Mouse (Mus musculus) midbrain, postnatal 0 days (tissue): ENCODE measurements around the gene Tnfrsf1a. TPM values are rescaled to one million over a fixed set of nuclear protein-coding genes. Genes with fewer than 3 reads are reported as not detected.

Experiments
- ATAC-seq: fragments of 200-750 bp; cut with Nextera tagmentation; 2 replicates; pipeline ENCODE4 v1.8.0; 2017; ENCODE audit warnings: moderate number of reproducible peaks, mild to moderate bottlenecking, moderate TSS enrichment, moderate library complexity; ENCODE audit not compliant: low FRiP score
- DNase-seq: peaks from one replicate; pipeline ENCODE4 v3.0.0-alpha.2; 2015; ENCODE audit warnings: low spot score
- H3K27ac ChIP-seq: fragments of 300-500 bp; sonication (generic); 2 replicates; pipeline ENCODE4 v1.5.1; 2014; ENCODE audit warnings: low read depth, mild to moderate bottlenecking, low read length, mixed read lengths
- H3K27me3 ChIP-seq: fragments of 300-500 bp; sonication (generic); 2 replicates; pipeline ENCODE4 v1.6.1; 2014; ENCODE audit warnings: low read length, control low read depth, mixed read lengths; ENCODE audit not compliant: insufficient read depth
- H3K36me3 ChIP-seq: fragments of 300-500 bp; sonication (generic); 2 replicates; pipeline ENCODE4 v1.6.1; 2014; ENCODE audit warnings: low read length, control low read depth, mixed read lengths; ENCODE audit not compliant: insufficient read depth
- H3K4me1 ChIP-seq: fragments of 300-500 bp; sonication (generic); 2 replicates; pipeline ENCODE4 v1.6.1; 2014; ENCODE audit warnings: mild to moderate bottlenecking, control low read depth, antibody characterized with exemption, low read length, mixed read lengths; ENCODE audit not compliant: insufficient read depth
- H3K4me2 ChIP-seq: fragments of 300-500 bp; sonication (generic); 2 replicates; pipeline ENCODE4 v1.6.1; 2014; ENCODE audit warnings: low read depth, mild to moderate bottlenecking, low read length, mixed read lengths; ENCODE audit not compliant: poor library complexity, severe bottlenecking
- H3K4me3 ChIP-seq: fragments of 300-500 bp; sonication (generic); 2 replicates; pipeline ENCODE4 v1.5.1; 2014; ENCODE audit warnings: low read depth, mild to moderate bottlenecking, low read length, moderate library complexity
- H3K9ac ChIP-seq: fragments of 300-500 bp; sonication (generic); replicated peaks from 2 replicates; pipeline ENCODE4 v1.6.1; 2014; ENCODE audit warnings: mild to moderate bottlenecking, low read length, moderate library complexity, mixed read lengths; ENCODE audit not compliant: poor library complexity, severe bottlenecking
- H3K9me3 ChIP-seq: fragments of 300-500 bp; sonication (generic); 2 replicates; pipeline ENCODE4 v1.6.1; 2016; ENCODE audit warnings: low read length, control low read depth
- CTCF ChIP-seq: IDR thresholded peaks from 2 replicates; pipeline ENCODE4 v1.5.1; 2016; ENCODE audit warnings: antibody characterized with exemption, mild to moderate bottlenecking
- WGBS: fragments of 180-500 bp; shearing (Covaris S2); extraction: QIAGEN DNeasy Blood & Tissue Kit; methylation state at CpG from one replicate; pipeline ENCODE4 v1.1.7; 2014; 5-methylcytosine and 5-hydroxymethylcytosine counted together
- polyA plus RNA-seq: library from polyadenylated mRNA; unstranded; fragments of >200 nt; fragmentation: Nextera tagmentation; extraction: Ambion mirVana; gene quantifications from 2 replicates; pipeline ENCODE4 v1.2.1, GENCODE M21; 2015
- total RNA-seq: library from RNA; depleted of rRNA; stranded (reverse); fragments of >200 nt; gene quantifications from 2 replicates; pipeline ENCODE4 v1.2.3, GENCODE M21; 2014

The Tnfrsf1a gene
- total and polyA plus RNA-seq, 2 experiments from 2014 or later = 10.4 to 15.9 TPM

DNA sequence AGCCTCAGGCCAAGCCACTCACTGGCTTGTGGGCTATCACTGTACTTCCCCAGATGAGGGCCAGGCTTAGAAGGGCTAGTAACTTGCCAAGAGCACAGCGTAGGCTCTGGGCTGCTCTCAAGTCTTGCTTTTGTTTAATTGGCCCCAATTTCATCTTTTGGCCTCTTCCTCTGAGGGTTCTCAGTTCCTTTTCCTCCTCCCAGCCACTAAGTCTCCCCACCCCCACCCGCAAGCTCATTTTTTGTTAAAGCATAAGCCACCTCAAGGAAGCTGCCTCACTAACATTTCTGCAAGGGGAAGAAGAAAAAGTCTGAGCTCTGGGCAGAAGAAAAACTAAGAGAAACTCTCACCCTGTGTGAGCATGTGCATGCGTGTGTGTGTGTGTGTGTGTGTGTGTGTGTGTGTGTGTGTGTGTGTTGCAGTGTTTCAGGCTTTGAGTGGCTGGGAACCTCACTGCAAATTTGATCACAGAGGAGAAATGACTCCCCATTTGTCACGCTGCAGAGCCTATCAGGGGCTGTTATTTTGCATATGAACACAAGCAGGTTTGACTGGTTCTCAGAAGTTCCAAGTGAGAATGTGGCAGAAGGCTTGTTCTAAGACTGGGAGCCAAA lies 18.7 kb downstream of the Tnfrsf1a start:
- Histone ChIP-seq H3K9me3 (no peaks in the 10 kb centered on the region), H3K9ac (no peak overlapping the region), H3K27me3 (peaks cover 4% of the 10 kb centered on the region; the same call in 1 of the 2 replicates), H3K36me3 (no peaks in the 10 kb centered on the region), H3K4me2 (no peak overlapping the region), H3K4me1 (0 out of 2 replicates have a peak, but pooled peaks cover 4% of the 10 kb centered on the region), H3K27ac (no peak overlapping the region), H3K4me3 (no peak overlapping the region)
- TF ChIP-seq CTCF = no peak
- 50% methylated on average over 4 of the region's 4 CpGs for WGBS
- DNase-seq = no peak
- ATAC-seq = no peak

DNA sequence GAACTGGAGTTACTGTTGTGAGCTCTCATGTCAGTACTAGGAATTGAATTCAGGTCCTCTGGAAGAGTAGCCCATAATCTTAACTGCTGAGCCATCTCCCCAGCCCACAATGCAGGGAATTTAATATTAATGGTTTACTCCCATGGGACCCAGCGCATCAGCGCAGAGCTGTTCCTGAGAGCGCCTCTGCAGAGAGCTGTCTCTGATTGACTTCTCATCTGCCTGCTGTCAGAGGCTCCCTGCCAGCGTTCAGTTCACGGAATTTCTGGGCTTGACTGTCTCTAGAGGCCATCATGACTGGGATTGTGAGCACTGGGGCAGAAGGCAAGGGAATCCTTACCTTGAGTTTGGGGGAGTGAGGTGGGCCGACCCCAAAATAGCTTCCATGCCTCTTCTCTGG lies 27.9 kb downstream of the Tnfrsf1a start:
- Histone ChIP-seq H3K27me3 (peaks cover 45% of the 10 kb centered on the region), H3K4me2 (no peak overlapping the region), H3K4me1 (peaks cover 8% of the 10 kb centered on the region; the same call in 1 of the 2 replicates), H3K9ac (no peak overlapping the region), H3K36me3 (no peaks in the 10 kb centered on the region), H3K4me3 (no peak overlapping the region), H3K9me3 (no peaks in the 10 kb centered on the region), H3K27ac (no peak overlapping the region)
- ATAC-seq (no peak), DNase-seq (no peak)
- 35% methylated on average over 6 of the region's 6 CpGs for WGBS
- no peak for TF ChIP-seq CTCF

DNA sequence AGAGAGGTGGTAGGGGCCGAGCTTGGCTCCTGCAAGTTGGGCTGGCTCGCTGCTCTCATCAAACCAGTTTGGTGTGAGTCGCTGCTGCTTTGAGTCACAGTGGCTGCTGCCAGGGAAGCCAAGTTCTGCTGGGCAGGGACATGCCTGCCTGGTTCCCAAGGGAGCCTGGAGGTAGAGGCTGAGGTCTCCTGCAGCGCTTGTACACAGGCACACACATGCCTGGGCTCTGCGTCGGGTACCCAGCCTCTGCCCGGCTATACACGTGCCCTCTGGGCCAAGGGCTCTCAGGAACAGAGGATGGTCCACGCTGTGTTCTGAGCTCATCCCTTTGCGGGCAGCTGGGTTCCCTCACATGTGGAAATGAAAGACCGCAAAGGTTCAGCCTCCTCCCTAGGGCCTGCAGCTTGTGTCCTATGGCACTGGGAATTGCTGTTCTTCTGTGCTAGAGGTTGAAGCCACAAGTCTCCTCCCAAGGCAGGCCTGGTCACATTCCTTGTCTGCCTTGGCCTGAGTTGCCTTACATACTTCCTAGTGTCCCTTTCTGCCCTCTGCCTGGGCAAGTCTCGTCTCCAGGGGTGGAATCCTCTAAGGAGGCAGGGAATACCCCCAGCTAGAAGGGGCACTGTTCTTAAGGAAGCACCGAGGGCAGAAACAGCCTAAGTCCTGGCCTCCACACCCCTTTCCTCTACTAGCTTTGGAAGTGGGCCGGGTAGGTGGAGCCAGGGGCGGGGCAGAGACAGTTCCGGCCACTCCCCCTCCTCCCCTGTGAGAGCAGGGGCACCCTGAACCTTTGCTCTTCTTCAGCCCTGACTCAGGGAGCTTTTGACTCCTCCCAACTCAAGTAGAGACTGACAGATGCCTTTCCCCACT lies 28.7 kb downstream of the Tnfrsf1a start:
- no peak for TF ChIP-seq CTCF
- 40% methylated on average over 15 of the region's 16 CpGs for WGBS
- H3K27me3 ChIP-seq = peaks cover 49% of the 10 kb centered on the region
- no peak overlapping the region for H3K9ac ChIP-seq
- no peak overlapping the region for H3K4me2 ChIP-seq
- H3K4me1 ChIP-seq = peaks cover 8% of the 10 kb centered on the region; the same call in 1 of the 2 replicates
- no peak for ATAC-seq
- no peaks in the 10 kb centered on the region for H3K36me3 ChIP-seq
- no peak overlapping the region for H3K4me3 ChIP-seq
- no peaks in the 10 kb centered on the region for H3K9me3 ChIP-seq
- DNase-seq = no peak
- H3K27ac ChIP-seq = no peak overlapping the region

DNA sequence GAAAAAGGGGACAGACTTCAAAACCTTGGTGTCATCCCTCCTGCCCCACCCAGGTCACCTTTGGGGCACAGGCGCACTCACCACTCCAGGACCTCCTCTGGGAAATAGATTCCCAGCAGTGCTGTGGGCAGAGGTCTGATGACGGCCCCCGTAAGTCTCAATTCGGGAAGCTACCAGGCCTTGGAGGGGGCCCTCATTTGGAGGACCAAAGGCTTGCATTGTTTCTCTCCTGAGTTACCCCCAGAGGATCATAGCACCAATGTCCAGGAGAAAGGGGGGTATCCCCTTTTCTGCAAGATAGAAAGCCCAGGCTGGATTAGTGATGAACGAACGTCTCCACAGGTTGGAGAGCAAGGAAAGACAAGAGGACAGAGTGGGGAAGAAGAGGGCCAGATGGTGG lies 29.5 kb downstream of the Tnfrsf1a start:
- no peak for TF ChIP-seq CTCF
- Histone ChIP-seq H3K36me3 (no peaks in the 10 kb centered on the region), H3K4me3 (no peak overlapping the region), H3K4me1 (peaks cover 8% of the 10 kb centered on the region; the same call in 1 of the 2 replicates), H3K27me3 (peaks cover 49% of the 10 kb centered on the region), H3K27ac (no peak overlapping the region), H3K9ac (no peak overlapping the region), H3K9me3 (no peaks in the 10 kb centered on the region), H3K4me2 (no peak overlapping the region)
- ATAC-seq (no peak), DNase-seq (no peak)
- WGBS = 33% methylated on average over 6 of the region's 6 CpGs

DNA sequence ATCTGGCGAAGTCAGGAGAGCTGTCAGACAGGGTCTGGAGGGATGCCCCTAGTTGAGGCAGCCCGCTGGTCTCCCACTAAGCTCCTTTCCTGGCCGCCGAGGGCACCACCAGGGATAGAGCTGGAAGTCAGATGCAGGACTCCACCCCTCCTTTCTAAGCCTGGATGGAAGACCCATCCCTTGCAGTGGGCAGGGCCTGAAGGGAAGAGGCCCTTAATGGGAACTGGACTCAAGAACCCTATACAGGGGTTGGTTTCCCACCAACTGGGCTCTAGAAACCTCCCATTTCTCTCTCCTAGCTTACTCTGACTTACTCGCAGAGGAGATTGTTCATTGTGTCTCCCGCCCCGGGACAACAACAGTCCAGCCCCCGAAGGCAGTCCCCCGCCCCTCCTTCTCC lies 30.6 kb downstream of the Tnfrsf1a start:
- H3K4me2 ChIP-seq = peak overlapping the region; percentile 69
- 5% methylated on average over 9 of the region's 9 CpGs for WGBS
- no peak for DNase-seq
- H3K9ac ChIP-seq = peak overlapping the region; percentile 46; the same call in 1 of the 2 replicates
- no peak for ATAC-seq
- no peaks in the 10 kb centered on the region for H3K9me3 ChIP-seq
- H3K36me3 ChIP-seq = no peaks in the 10 kb centered on the region
- H3K4me1 ChIP-seq = peaks cover 8% of the 10 kb centered on the region; the same call in 1 of the 2 replicates
- H3K27me3 ChIP-seq = peaks cover 49% of the 10 kb centered on the region
- H3K4me3 ChIP-seq = peak overlapping the region; percentile 37; the same call in 1 of the 2 replicates
- no peak for TF ChIP-seq CTCF
- no peak overlapping the region for H3K27ac ChIP-seq
